Mouse (Mus musculus): ENCODE measurements around the gene Akap2. TPM values are rescaled to one million over a fixed set of nuclear protein-coding genes. Genes with fewer than 3 reads are reported as not detected.

The Akap2 gene
- total and polyA plus RNA-seq, 2 experiments, result 4.2 to 6.5 TPM

GRCm38 (mm10) chr4:57751054-57751453 is 33.6 kb downstream of the Akap2 start:
- Histone ChIP-seq H3K9ac (ENCODE audit: low read depth, low read length) (no peak overlapping the region), H3K79me2 (ENCODE audit: control insufficient read depth, insufficient read depth, low read length) (no peaks in the 10 kb centered on the region), H3K36me3 (ENCODE audit: control insufficient read depth, insufficient read depth, low read length) (no peaks in the 10 kb centered on the region), H3K4me1 (ENCODE audit: control insufficient read depth, insufficient read depth, low read length) (no peaks in the 10 kb centered on the region), H3K27me3 (ENCODE audit: control insufficient read depth, insufficient read depth, low read length) (no peaks in the 10 kb centered on the region), H3K4me3 (ENCODE audit: insufficient read depth, low read depth, low read length) (no peak overlapping the region), H3K27ac (replicated peaks; ENCODE audit: insufficient read depth, low read depth, low read length) (no peak overlapping the region)
- WGBS, result 63% methylated on average over 4 of the region's 4 CpGs
- no peak for DNase-seq (ENCODE audit: extremely low read depth, low read depth, low spot score)
- TF ChIP-seq CTCF (IDR thresholded peaks at IDR 0.05; ENCODE audit: low read depth, low read length), result no peak
- no peak for TF ChIP-seq POLR2A (IDR thresholded peaks at IDR 0.05; ENCODE audit: extremely low read depth, insufficient read depth, low read length)

GRCm38 (mm10) chr4:57751566-57751965 is 34.1 kb downstream of the Akap2 start:
- 93% methylated on average over 11 of the region's 11 CpGs for WGBS
- TF ChIP-seq CTCF (IDR thresholded peaks at IDR 0.05; ENCODE audit: low read depth, low read length) (no peak), POLR2A (IDR thresholded peaks at IDR 0.05; ENCODE audit: extremely low read depth, insufficient read depth, low read length) (no peak)
- Histone ChIP-seq H3K27me3 (ENCODE audit: control insufficient read depth, insufficient read depth, low read length) (no peaks in the 10 kb centered on the region), H3K79me2 (ENCODE audit: control insufficient read depth, insufficient read depth, low read length) (no peaks in the 10 kb centered on the region), H3K9ac (ENCODE audit: low read depth, low read length) (no peak overlapping the region), H3K4me1 (ENCODE audit: control insufficient read depth, insufficient read depth, low read length) (no peaks in the 10 kb centered on the region), H3K36me3 (ENCODE audit: control insufficient read depth, insufficient read depth, low read length) (no peaks in the 10 kb centered on the region), H3K27ac (replicated peaks; ENCODE audit: insufficient read depth, low read depth, low read length) (no peak overlapping the region), H3K4me3 (ENCODE audit: insufficient read depth, low read depth, low read length) (no peak overlapping the region)
- no peak for DNase-seq (ENCODE audit: extremely low read depth, low read depth, low spot score)

GRCm38 (mm10) chr4:57755085-57755484 is 37.6 kb downstream of the Akap2 start:
- H3K4me1 ChIP-seq (ENCODE audit: control insufficient read depth, insufficient read depth, low read length), result no peaks in the 10 kb centered on the region
- WGBS, result 89% methylated on average over 11 of the region's 11 CpGs
- DNase-seq (ENCODE audit: extremely low read depth, low read depth, low spot score), result no peak

GRCm38 (mm10) chr4:57757997-57758396 is 40.5 kb downstream of the Akap2 start:
- H3K36me3 ChIP-seq (ENCODE audit: control insufficient read depth, insufficient read depth, low read length), result no peaks in the 10 kb centered on the region
- DNase-seq (ENCODE audit: extremely low read depth, low read depth, low spot score), result no peak
- 75% methylated on average over 11 of the region's 11 CpGs for WGBS

More at GRCm38 (mm10) chr4:57755085-57755484, 37.6 kb downstream of the Akap2 start:
- no peaks in the 10 kb centered on the region for H3K36me3 ChIP-seq (ENCODE audit: control insufficient read depth, insufficient read depth, low read length)
- H3K9ac ChIP-seq (ENCODE audit: low read depth, low read length), result no peak overlapping the region
- H3K79me2 ChIP-seq (ENCODE audit: control insufficient read depth, insufficient read depth, low read length), result no peaks in the 10 kb centered on the region
- H3K27ac ChIP-seq (replicated peaks; ENCODE audit: insufficient read depth, low read depth, low read length), result no peak overlapping the region
- TF ChIP-seq POLR2A (IDR thresholded peaks at IDR 0.05; ENCODE audit: extremely low read depth, insufficient read depth, low read length), result no peak
- no peak for TF ChIP-seq CTCF (IDR thresholded peaks at IDR 0.05; ENCODE audit: low read depth, low read length)
- H3K27me3 ChIP-seq (ENCODE audit: control insufficient read depth, insufficient read depth, low read length), result no peaks in the 10 kb centered on the region
- H3K4me3 ChIP-seq (ENCODE audit: insufficient read depth, low read depth, low read length), result no peak overlapping the region

GRCm38 (mm10) chr4:57762424-57762823 is 45.0 kb downstream of the Akap2 start:
- H3K4me1 ChIP-seq (ENCODE audit: control insufficient read depth, insufficient read depth, low read length), result peaks cover 2% of the 10 kb centered on the region; the same call in 1 of the 2 replicates
- no peak for DNase-seq (ENCODE audit: extremely low read depth, low read depth, low spot score)
- H3K79me2 ChIP-seq (ENCODE audit: control insufficient read depth, insufficient read depth, low read length), result no peaks in the 10 kb centered on the region
- no peaks in the 10 kb centered on the region for H3K27me3 ChIP-seq (ENCODE audit: control insufficient read depth, insufficient read depth, low read length)
- H3K9ac ChIP-seq (ENCODE audit: low read depth, low read length), result no peak overlapping the region
- 76% methylated on average over 7 of the region's 7 CpGs for WGBS
- H3K4me3 ChIP-seq (ENCODE audit: insufficient read depth, low read depth, low read length), result no peak overlapping the region
- no peak for TF ChIP-seq CTCF (IDR thresholded peaks at IDR 0.05; ENCODE audit: low read depth, low read length)
- no peak for TF ChIP-seq POLR2A (IDR thresholded peaks at IDR 0.05; ENCODE audit: extremely low read depth, insufficient read depth, low read length)
- H3K36me3 ChIP-seq (ENCODE audit: control insufficient read depth, insufficient read depth, low read length), result no peaks in the 10 kb centered on the region
- H3K27ac ChIP-seq (replicated peaks; ENCODE audit: insufficient read depth, low read depth, low read length), result no peak overlapping the region

More at GRCm38 (mm10) chr4:57757997-57758396, 40.5 kb downstream of the Akap2 start:
- no peak for TF ChIP-seq POLR2A (IDR thresholded peaks at IDR 0.05; ENCODE audit: extremely low read depth, insufficient read depth, low read length)
- no peak for TF ChIP-seq CTCF (IDR thresholded peaks at IDR 0.05; ENCODE audit: low read depth, low read length)
- Histone ChIP-seq H3K27ac (replicated peaks; ENCODE audit: insufficient read depth, low read depth, low read length) (no peak overlapping the region), H3K4me1 (ENCODE audit: control insufficient read depth, insufficient read depth, low read length) (no peaks in the 10 kb centered on the region), H3K4me3 (ENCODE audit: insufficient read depth, low read depth, low read length) (no peak overlapping the region), H3K27me3 (ENCODE audit: control insufficient read depth, insufficient read depth, low read length) (no peaks in the 10 kb centered on the region), H3K79me2 (ENCODE audit: control insufficient read depth, insufficient read depth, low read length) (no peaks in the 10 kb centered on the region), H3K9ac (ENCODE audit: low read depth, low read length) (no peak overlapping the region)

GRCm38 (mm10) chr4:57764392-57764791 is 46.9 kb downstream of the Akap2 start:
- H3K27me3 ChIP-seq (ENCODE audit: control insufficient read depth, insufficient read depth, low read length), result no peaks in the 10 kb centered on the region
- H3K36me3 ChIP-seq (ENCODE audit: control insufficient read depth, insufficient read depth, low read length), result no peaks in the 10 kb centered on the region
- no peaks in the 10 kb centered on the region for H3K79me2 ChIP-seq (ENCODE audit: control insufficient read depth, insufficient read depth, low read length)
- no peak overlapping the region for H3K9ac ChIP-seq (ENCODE audit: low read depth, low read length)
- DNase-seq (ENCODE audit: extremely low read depth, low read depth, low spot score), result peak; percentile 17
- TF ChIP-seq CTCF (IDR thresholded peaks at IDR 0.05; ENCODE audit: low read depth, low read length), result no peak
- no peak for TF ChIP-seq POLR2A (IDR thresholded peaks at IDR 0.05; ENCODE audit: extremely low read depth, insufficient read depth, low read length)
- peak overlapping the region; percentile 48; the same call in 1 of the 2 replicates for H3K27ac ChIP-seq (replicated peaks; ENCODE audit: insufficient read depth, low read depth, low read length)
- WGBS, result 23% methylated on average over 1 of the region's 1 CpGs
- peaks cover 2% of the 10 kb centered on the region; the same call in 1 of the 2 replicates for H3K4me1 ChIP-seq (ENCODE audit: control insufficient read depth, insufficient read depth, low read length)
- H3K4me3 ChIP-seq (ENCODE audit: insufficient read depth, low read depth, low read length), result no peak overlapping the region
